Mouse (Mus musculus): Measurements from ENCODE around the gene Zfp212. TPM values are rescaled to one million over a fixed set of nuclear protein-coding genes. Genes with fewer than 3 reads are reported as not detected.
A peak's percentile ranks its signal among the peaks of the same experiment; 100 is the strongest.

The Zfp212 gene
- 12.7 and 14.3 TPM in 2 replicates for total RNA-seq (2017)

DNA sequence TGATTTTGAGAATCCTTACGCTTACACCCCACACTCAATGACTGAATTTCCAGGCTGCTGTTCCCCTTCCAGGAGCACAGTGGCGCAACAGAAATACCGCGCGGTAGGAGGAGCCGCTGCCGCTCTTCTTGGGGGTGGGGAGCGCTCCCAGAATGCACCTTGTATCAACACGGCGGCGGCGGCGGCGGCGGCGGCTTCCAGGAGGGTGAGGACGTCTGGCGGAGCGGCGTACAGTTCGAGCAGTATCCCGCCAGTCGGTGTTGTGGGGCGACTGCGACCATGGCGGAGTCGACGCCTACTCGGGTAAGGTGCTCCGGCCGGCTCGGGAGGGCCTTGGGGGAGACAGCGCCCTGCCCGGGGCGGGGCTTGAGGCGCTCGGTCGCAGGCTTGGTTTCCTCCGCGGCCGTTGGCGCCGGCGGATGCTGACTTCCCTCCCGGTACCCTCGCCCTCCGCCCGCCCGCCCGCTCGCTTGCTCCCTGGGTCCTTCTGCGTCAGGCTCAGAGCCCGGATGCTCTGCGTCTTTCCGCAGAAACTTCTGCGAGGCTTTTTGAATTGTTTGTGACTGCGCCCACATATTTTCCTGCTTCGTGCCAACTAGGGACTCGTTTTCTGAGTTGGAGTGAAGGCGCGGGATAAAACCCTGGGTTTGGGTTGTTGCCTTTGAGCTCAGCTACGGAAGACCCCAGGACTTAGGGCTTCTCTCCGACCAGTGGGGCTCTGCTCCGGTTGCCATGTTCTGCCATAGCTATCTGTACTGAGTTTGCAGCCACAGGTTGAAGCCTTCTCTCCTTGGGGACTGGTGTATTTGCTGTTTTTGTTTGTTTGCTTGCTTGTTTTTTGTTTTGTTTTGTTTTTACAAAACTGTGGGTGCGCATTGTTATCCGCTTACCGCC lies at the start of gene Zfp212:
Zfp212 (plus strand) TSS at position 30 of the 894 bp plus-strand sequence.
- ATAC-seq (replicated peaks in 1 of 2; ENCODE audit: insufficient read depth in 1 of 2, low FRiP score in 2 of 2, low TSS enrichment in 1 of 2, low read depth in 1 of 2, poor library complexity in 2 of 2, severe bottlenecking in 2 of 2) = peak; percentile 94 to 96

DNA sequence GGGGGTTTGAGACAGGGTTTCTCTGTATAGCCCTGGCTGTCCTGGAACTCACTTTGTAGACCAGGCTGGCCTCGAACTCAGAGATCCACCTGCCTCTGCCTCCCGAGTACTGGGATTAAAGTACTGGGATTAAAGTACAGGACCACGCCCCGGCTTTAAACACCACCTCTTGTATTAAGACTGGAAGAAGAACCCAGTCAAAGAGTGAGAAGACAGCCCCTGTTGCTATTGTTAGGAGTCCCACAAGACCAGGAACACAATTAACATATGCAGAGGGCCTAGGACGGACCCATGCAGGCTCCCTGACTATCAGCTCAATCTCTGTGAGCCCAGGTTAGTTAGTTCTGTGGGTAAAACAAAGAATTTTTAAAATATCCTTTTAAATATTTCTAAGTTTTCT lies 48.0 kb upstream of the Zfp212 start:
- ATAC-seq (replicated peaks in 1 of 2; ENCODE audit: insufficient read depth in 1 of 2, low FRiP score in 2 of 2, low TSS enrichment in 1 of 2, low read depth in 1 of 2, poor library complexity in 2 of 2, severe bottlenecking in 2 of 2) = no peak

- ATAC-seq (replicated peaks in 1 of 2; ENCODE audit: insufficient read depth in 1 of 2, low FRiP score in 2 of 2, low TSS enrichment in 1 of 2, low read depth in 1 of 2, poor library complexity in 2 of 2, severe bottlenecking in 2 of 2) = no peak
Observed at GRCm38 (mm10) chr6:47877058-47877457, 43.2 kb upstream of the Zfp212 start, which contains the start of gene Zfp282. TSS of gene Zfp282 (plus strand) at chr6:47877204.

DNA sequence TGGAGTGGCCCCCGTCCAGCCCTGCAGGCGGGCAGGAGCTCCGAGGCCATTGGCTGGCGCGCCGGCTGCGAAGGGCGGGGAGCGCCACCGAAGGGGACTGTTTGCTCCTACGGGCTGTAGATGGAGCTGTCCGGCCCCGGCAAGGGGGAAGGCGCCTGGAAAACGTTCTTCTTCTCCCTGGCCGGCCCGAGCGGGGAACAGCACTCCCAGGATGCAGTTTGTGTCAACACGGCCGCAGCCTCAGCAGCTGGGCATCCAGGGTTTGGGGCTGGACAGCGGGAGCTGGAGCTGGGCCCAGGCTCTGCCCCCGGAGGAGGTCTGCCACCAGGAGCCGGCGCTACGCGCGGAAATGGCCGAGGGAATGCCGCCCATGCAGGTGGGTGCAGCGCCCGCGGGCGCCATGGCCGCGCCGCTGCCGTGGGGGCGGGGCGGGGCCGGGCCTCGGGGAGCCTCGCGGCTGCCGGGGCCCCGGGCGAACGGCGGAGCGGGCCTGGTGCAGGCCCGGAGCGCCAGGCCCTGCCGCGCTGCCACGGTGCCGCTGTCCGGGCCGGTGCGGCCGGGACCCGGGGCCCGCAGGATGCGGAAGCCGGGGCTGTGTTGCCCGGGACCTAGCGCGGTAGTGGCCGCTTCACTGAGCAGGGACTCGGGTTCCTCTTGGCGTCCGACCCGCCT lies 42.7 kb upstream of the Zfp212 start:
- peak; percentile 90 to 97 for ATAC-seq (replicated peaks in 1 of 2; ENCODE audit: insufficient read depth in 1 of 2, low FRiP score in 2 of 2, low TSS enrichment in 1 of 2, low read depth in 1 of 2, poor library complexity in 2 of 2, severe bottlenecking in 2 of 2)

DNA sequence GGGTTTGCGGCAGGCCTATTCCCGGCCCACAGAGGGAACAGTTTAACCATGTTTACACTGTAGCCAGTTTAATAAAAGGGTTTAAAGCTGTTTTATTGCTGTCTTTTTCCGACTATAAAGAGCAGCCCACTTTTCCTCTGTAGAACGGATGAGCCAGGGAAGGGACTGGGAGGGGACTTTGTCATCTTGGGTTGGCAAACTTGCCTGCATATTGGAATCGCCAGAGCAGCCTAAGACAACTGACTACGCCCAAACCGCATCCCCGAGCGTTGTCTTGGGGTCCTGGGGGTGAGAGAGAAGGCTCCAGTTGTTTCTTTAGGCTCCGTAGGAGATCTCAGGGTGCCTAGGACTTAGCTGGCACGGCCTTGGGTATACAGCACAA lies 42.2 kb upstream of the Zfp212 start:
- 0 out of 4 replicates have a peak, but pooled peaks of 1 of the 2 experiments have one; percentile 13 for ATAC-seq (replicated peaks in 1 of 2; ENCODE audit: insufficient read depth in 1 of 2, low FRiP score in 2 of 2, low TSS enrichment in 1 of 2, low read depth in 1 of 2, poor library complexity in 2 of 2, severe bottlenecking in 2 of 2)

DNA sequence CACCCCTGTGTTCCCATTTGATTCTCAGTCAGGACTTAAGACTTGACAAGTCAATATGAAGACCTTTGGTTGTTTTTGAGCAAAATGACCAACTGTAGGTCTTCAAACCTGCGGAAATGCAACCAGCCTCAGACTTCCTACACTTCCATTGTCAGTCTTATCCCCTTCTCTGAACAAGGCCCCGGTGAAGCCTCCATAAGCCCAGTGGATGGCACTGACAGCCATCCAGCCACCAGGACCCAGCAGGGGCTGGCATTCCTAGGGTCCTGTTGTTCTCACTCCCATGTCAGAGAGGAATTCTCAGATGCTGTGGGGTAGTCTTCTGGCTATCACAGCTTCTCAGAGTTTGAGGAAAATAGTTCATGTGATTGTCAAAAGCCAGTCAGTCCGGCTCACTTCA lies 41.7 kb upstream of the Zfp212 start:
- ATAC-seq (replicated peaks in 1 of 2; ENCODE audit: insufficient read depth in 1 of 2, low FRiP score in 2 of 2, low TSS enrichment in 1 of 2, low read depth in 1 of 2, poor library complexity in 2 of 2, severe bottlenecking in 2 of 2) = no peak

- ATAC-seq (replicated peaks in 1 of 2; ENCODE audit: insufficient read depth in 1 of 2, low FRiP score in 2 of 2, low TSS enrichment in 1 of 2, low read depth in 1 of 2, poor library complexity in 2 of 2, severe bottlenecking in 2 of 2) = no peak
Observed at GRCm38 (mm10) chr6:47879049-47879716, 41.1 kb upstream of the Zfp212 start.

GRCm38 (mm10) chr6:47880166-47880565 lies 40.1 kb upstream of the Zfp212 start:
- ATAC-seq (replicated peaks in 1 of 2; ENCODE audit: insufficient read depth in 1 of 2, low FRiP score in 2 of 2, low TSS enrichment in 1 of 2, low read depth in 1 of 2, poor library complexity in 2 of 2, severe bottlenecking in 2 of 2) = no peak

GRCm38 (mm10) chr6:47888812-47889383 lies 31.4 kb upstream of the Zfp212 start:
- ATAC-seq (replicated peaks in 1 of 2; ENCODE audit: insufficient read depth in 1 of 2, low FRiP score in 2 of 2, low TSS enrichment in 1 of 2, low read depth in 1 of 2, poor library complexity in 2 of 2, severe bottlenecking in 2 of 2) = no peak

DNA sequence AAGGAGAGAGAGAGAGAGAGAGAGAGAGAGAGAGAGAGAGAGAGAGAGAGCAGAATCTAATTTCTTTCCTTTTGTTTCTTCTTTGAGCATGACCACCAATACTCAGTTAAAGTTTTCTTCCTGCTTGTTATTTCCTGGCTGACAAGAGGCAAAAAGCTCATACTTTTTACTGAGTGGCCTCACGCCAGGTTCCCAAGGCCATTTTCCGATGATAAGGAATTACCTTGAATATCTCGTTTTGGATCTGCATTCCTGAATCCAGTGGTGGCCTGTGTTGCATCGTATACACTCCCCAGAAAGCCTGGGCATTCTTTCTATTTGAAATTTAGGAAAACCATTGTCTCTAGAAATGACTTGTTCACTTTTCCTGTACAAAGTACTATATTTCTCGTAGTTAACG lies 20.9 kb upstream of the Zfp212 start:
- ATAC-seq (replicated peaks in 1 of 2; ENCODE audit: insufficient read depth in 1 of 2, low FRiP score in 2 of 2, low TSS enrichment in 1 of 2, low read depth in 1 of 2, poor library complexity in 2 of 2, severe bottlenecking in 2 of 2) = no peak

- ATAC-seq (replicated peaks in 1 of 2; ENCODE audit: insufficient read depth in 1 of 2, low FRiP score in 2 of 2, low TSS enrichment in 1 of 2, low read depth in 1 of 2, poor library complexity in 2 of 2, severe bottlenecking in 2 of 2) = no peak
Observed at GRCm38 (mm10) chr6:47903587-47903986, 16.7 kb upstream of the Zfp212 start.

DNA sequence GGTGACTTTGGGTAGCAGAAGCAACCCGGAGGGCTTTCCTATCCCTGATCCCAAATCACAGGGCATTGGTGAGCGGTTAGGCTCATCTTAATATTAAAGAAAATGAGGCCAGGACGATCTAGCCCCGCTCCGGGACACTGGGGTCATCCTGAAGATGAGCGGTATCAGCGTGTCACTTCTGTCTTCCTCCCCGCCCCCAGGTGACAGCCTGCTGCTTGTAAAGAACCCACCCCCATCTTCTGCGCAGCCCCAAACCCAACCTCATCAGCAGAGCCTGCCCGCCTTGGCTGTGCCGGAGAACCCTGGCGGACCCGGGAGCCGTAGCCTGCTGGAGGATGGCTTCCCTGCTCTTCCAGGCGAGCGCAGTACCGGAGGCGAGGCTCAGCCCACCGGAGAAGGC lies 15.9 kb upstream of the Zfp212 start:
- ATAC-seq (replicated peaks in 1 of 2; ENCODE audit: insufficient read depth in 1 of 2, low FRiP score in 2 of 2, low TSS enrichment in 1 of 2, low read depth in 1 of 2, poor library complexity in 2 of 2, severe bottlenecking in 2 of 2) = no peak

DNA sequence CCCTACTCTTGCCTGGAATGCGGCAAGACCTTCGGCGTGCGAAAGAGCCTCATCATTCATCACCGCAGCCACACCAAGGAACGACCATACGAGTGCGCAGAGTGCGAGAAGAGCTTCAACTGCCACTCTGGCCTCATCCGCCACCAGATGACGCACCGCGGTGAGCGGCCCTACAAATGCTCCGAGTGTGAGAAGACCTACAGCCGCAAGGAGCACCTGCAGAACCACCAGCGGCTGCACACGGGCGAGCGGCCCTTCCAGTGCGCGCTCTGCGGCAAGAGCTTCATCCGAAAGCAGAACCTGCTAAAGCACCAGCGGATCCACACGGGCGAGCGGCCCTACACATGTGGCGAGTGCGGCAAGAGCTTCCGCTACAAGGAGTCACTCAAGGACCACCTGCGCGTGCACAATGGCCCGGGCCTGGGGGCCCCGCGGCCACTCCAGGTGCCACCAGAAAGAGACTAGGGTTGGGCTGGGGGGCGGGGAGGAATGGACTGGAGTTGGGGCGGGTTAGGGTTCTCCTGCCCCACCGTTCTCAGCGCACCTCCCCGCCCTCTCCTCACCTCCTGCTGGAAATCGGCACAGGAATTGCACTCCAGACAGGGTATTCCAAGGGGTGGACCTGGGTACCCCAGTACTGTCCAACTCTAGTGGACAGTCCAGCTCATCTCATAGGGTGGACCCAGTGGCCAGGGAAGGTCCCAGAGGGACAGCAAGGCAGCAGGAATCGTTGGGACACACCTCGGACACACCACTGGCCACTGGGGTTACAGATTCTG lies 15.2 kb upstream of the Zfp212 start:
- no peak for ATAC-seq (replicated peaks in 1 of 2; ENCODE audit: insufficient read depth in 1 of 2, low FRiP score in 2 of 2, low TSS enrichment in 1 of 2, low read depth in 1 of 2, poor library complexity in 2 of 2, severe bottlenecking in 2 of 2)

DNA sequence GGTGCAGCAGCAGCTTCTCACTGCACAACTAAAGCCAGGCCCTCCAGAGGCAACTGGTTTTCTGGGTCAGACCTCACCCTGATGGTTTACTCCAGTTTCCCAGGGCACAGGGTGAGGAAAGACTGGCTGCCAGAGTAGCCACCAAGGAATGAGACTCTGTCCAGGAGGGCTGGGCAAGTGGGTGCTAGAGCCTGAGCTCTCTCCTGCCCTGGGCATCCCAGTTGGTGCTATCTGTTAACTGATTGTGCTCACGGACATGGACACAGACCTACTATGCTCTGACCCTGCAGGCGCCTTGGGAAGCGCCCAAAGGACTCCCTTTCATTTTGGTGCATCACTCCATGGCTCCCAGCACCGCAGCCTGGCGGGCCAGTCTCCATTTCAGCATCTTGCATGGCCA lies 13.9 kb upstream of the Zfp212 start:
- no peak for ATAC-seq (replicated peaks in 1 of 2; ENCODE audit: insufficient read depth in 1 of 2, low FRiP score in 2 of 2, low TSS enrichment in 1 of 2, low read depth in 1 of 2, poor library complexity in 2 of 2, severe bottlenecking in 2 of 2)

DNA sequence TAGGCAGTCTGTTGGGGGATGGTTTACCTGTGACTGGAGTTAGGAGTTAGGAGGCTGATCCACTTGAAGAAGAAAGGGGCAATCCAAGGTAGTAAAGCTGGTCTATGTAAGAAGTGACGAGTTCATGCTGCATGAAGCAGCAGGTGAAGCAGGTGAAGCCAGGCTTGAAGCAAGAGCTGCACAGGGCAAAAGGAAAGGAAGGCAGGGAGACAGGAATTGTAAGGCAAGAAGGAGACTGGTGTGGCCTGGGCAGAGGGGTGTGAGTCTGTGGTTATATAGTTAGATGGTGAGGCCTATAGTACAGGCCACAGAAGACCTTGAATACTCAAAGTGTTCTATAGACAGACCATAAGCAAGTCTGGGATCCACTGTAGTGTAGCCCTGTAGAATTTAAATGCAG lies 11.3 kb upstream of the Zfp212 start:
- no peak for ATAC-seq (replicated peaks in 1 of 2; ENCODE audit: insufficient read depth in 1 of 2, low FRiP score in 2 of 2, low TSS enrichment in 1 of 2, low read depth in 1 of 2, poor library complexity in 2 of 2, severe bottlenecking in 2 of 2)

- ATAC-seq (replicated peaks in 1 of 2; ENCODE audit: insufficient read depth in 1 of 2, low FRiP score in 2 of 2, low TSS enrichment in 1 of 2, low read depth in 1 of 2, poor library complexity in 2 of 2, severe bottlenecking in 2 of 2) = peak in 1 of 2 experiments; percentile 32; a peak in 1 of 4 replicates
Observed at GRCm38 (mm10) chr6:47911650-47912049, 8.6 kb upstream of the Zfp212 start.

- ATAC-seq (replicated peaks in 1 of 2; ENCODE audit: insufficient read depth in 1 of 2, low FRiP score in 2 of 2, low TSS enrichment in 1 of 2, low read depth in 1 of 2, poor library complexity in 2 of 2, severe bottlenecking in 2 of 2) = no peak
Observed at GRCm38 (mm10) chr6:47912991-47913390, 7.3 kb upstream of the Zfp212 start.
